Mouse (Mus musculus): ENCODE measurements around the gene Lck. TPM values are rescaled to one million over a fixed set of nuclear protein-coding genes. Genes with fewer than 3 reads are reported as not detected.

The Lck gene
- total and polyA plus RNA-seq, 3 experiments: 67.2 to 138 (median 70.0) TPM

DNA sequence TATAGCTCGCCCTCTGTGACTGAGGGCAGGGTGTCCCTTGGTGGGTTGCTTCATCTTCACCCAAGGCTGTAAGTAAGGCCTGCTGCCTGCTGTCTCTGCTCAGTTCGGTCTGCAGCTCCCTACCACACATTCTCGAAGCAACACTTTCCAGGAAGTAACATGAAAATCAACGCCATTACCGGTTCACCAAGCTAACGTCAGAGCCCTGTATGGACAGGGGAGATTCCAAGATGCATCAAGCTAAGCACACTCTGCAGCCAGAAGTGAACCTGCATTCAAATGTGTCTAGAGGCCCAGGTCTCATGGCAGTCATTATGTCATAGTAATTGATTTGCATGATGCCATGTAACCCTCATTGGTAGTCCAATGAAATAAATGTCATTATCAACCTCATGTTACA lies 3.4 kb downstream of the Lck start (continued):
- TF ChIP-seq NELFE (IDR thresholded peaks at IDR 0.05; ENCODE audit: low read depth, low read length) (peak; percentile 51; the same call in 1 of the 2 replicates), POLR2AphosphoS2 (IDR thresholded peaks at IDR 0.05; ENCODE audit: low read depth, low read length) (no peak), TCF12 (IDR thresholded peaks at IDR 0.05; ENCODE audit: low read depth, low read length) (no peak; the same call in 1 of the 2 replicates)

DNA sequence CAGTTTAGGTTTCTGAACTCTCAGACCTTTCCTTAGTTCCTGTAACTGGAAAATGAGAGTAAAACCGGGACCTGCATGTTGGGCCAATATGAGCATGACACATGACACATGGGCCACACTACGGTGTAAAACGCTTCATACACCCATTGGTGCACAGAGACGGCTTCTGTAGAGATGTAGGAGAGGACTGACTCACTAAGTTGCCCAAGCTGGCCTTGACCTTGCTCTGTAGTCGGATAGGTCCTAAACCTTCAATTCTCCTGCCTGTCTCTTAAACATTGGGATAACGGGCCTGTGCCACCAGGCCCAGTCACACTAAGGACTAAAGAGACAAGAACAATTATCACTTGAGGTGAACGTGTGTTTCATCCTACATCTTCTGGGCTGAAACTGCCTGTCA lies 5.1 kb downstream of the Lck start:
- Histone ChIP-seq H3K27me3 (replicated peaks) (no peaks in the 10 kb centered on the region), H3K79me2 (replicated peaks; ENCODE audit: control insufficient read depth, extremely low read depth, insufficient read depth, poor library complexity, severe bottlenecking) (no peaks in the 10 kb centered on the region), H3K4me2 (ENCODE audit: insufficient read depth, low read depth, poor library complexity, severe bottlenecking) (no peak overlapping the region), H3K9ac (ENCODE audit: insufficient read depth, low read depth) (no peak overlapping the region), H3K27ac (ENCODE audit: insufficient read depth, low read depth) (no peak overlapping the region), H3K36me3 (replicated peaks in 1 of 2; ENCODE audit: control insufficient read depth in 1 of 2, insufficient read depth in 1 of 2, low read length in 1 of 2) (no peaks in the 10 kb centered on the region), H3K9me3 (replicated peaks; ENCODE audit: low read length) (no peaks in the 10 kb centered on the region), H3K4me3 (replicated peaks in 1 of 3; ENCODE audit: low read depth in 2 of 3, low read length in 2 of 3, poor library complexity in 1 of 3) (no peak overlapping the region), H3K4me1 (ENCODE audit: control insufficient read depth in 1 of 2, insufficient read depth in 2 of 2) (peaks cover 11 to 50% of the 10 kb centered on the region in 2 experiments)
- in situ Hi-C loops (cut with MboI; ENCODE audit: low pct_ligation_motif_present, low pct_unique_long_range_greater_than_20kb, low sequenced_read_pairs) (no loop called here), dilution Hi-C loops (cut with MboI; ENCODE audit: extremely low pct_ligation_motif_present, extremely low pct_unique_long_range_greater_than_20kb, low sequenced_read_pairs) (no loop called here)
- TF ChIP-seq MAZ (IDR thresholded peaks at IDR 0.05; ENCODE audit: low read depth, low read length): no peak
- no peak for TF ChIP-seq KAT2A (IDR thresholded peaks at IDR 0.05; ENCODE audit: insufficient replicate concordance, low read length)
- no peak for DNase-seq (ENCODE audit: extremely low read depth)

- Histone ChIP-seq H3K27ac (ENCODE audit: insufficient read depth, low read depth) (no peak overlapping the region), H3K4me3 (replicated peaks in 1 of 3; ENCODE audit: low read depth in 2 of 3, low read length in 2 of 3, poor library complexity in 1 of 3) (no peak overlapping the region), H3K79me2 (replicated peaks; ENCODE audit: control insufficient read depth, extremely low read depth, insufficient read depth, poor library complexity, severe bottlenecking) (no peaks in the 10 kb centered on the region), H3K4me1 (ENCODE audit: control insufficient read depth in 1 of 2, insufficient read depth in 2 of 2) (peaks cover 4 to 18% of the 10 kb centered on the region in 2 experiments), H3K9me3 (replicated peaks; ENCODE audit: low read length) (no peaks in the 10 kb centered on the region), H3K27me3 (replicated peaks) (no peaks in the 10 kb centered on the region), H3K36me3 (replicated peaks in 1 of 2; ENCODE audit: control insufficient read depth in 1 of 2, insufficient read depth in 1 of 2, low read length in 1 of 2) (no peaks in the 10 kb centered on the region), H3K4me2 (ENCODE audit: insufficient read depth, low read depth, poor library complexity, severe bottlenecking) (no peak overlapping the region), H3K9ac (ENCODE audit: insufficient read depth, low read depth) (no peak overlapping the region)
- in situ Hi-C loops (cut with MboI; ENCODE audit: low pct_ligation_motif_present, low pct_unique_long_range_greater_than_20kb, low sequenced_read_pairs) (no loop called here), dilution Hi-C loops (cut with MboI; ENCODE audit: extremely low pct_ligation_motif_present, extremely low pct_unique_long_range_greater_than_20kb, low sequenced_read_pairs) (no loop called here)
- DNase-seq (ENCODE audit: extremely low read depth): no peak
- TF ChIP-seq ETS1 (conservative IDR thresholded peaks at IDR 0.05; ENCODE audit: low read depth, low read length): no peak
- no peak for TF ChIP-seq ZKSCAN1 (IDR thresholded peaks at IDR 0.05; ENCODE audit: borderline replicate concordance, low read depth, low read length)
- no peak for TF ChIP-seq HCFC1 (IDR thresholded peaks at IDR 0.05; ENCODE audit: low read depth, low read length)
- TF ChIP-seq EP300 (IDR thresholded peaks at IDR 0.05; ENCODE audit: low read length): no peak
- TF ChIP-seq UBTF (IDR thresholded peaks at IDR 0.05; ENCODE audit: low read depth, low read length): no peak
Observed at GRCm38 (mm10) chr4:129565139-129565538, 8.3 kb downstream of the Lck start.

DNA sequence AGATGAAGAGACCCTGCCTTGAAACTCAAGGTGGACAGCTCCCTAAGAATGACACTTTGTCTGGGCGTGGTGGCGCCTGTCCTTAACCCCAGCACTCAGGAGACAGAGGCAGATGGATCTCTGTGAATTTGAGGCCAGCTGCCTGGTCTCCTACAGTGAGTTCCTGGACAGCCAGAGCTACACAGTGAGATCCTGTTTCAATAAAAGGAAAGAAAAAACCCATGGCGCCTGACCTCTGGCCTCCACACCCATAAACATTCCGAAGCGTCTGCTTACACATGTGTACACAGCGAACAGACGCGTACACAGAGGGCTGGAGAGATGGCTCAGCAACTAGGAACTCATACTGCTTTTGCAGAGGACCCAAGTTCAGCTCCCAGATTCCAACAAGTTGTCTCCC lies 9.7 kb downstream of the Lck start:
- H3K4me2 ChIP-seq (ENCODE audit: insufficient read depth, low read depth, poor library complexity, severe bottlenecking): no peak overlapping the region
- H3K79me2 ChIP-seq (replicated peaks; ENCODE audit: control insufficient read depth, extremely low read depth, insufficient read depth, poor library complexity, severe bottlenecking): no peaks in the 10 kb centered on the region
- no peaks in the 10 kb centered on the region for H3K9me3 ChIP-seq (replicated peaks; ENCODE audit: low read length)
- no peak overlapping the region for H3K27ac ChIP-seq (ENCODE audit: insufficient read depth, low read depth)
- no peak overlapping the region for H3K9ac ChIP-seq (ENCODE audit: insufficient read depth, low read depth)
- peaks cover 0 to 9% of the 10 kb centered on the region in 2 experiments; a peak in 2 of 4 replicates for H3K4me1 ChIP-seq (ENCODE audit: control insufficient read depth in 1 of 2, insufficient read depth in 2 of 2)
- no peaks in the 10 kb centered on the region for H3K36me3 ChIP-seq (replicated peaks in 1 of 2; ENCODE audit: control insufficient read depth in 1 of 2, insufficient read depth in 1 of 2, low read length in 1 of 2)
- DNase-seq (ENCODE audit: extremely low read depth): no peak
- no peak overlapping the region for H3K4me3 ChIP-seq (replicated peaks in 1 of 3; ENCODE audit: low read depth in 2 of 3, low read length in 2 of 3, poor library complexity in 1 of 3)
- dilution Hi-C loops (cut with MboI; ENCODE audit: extremely low pct_ligation_motif_present, extremely low pct_unique_long_range_greater_than_20kb, low sequenced_read_pairs): no loop called here
- in situ Hi-C loops (cut with MboI; ENCODE audit: low pct_ligation_motif_present, low pct_unique_long_range_greater_than_20kb, low sequenced_read_pairs): no loop called here
- H3K27me3 ChIP-seq (replicated peaks): no peaks in the 10 kb centered on the region
- TF ChIP-seq RAD21 (IDR thresholded peaks at IDR 0.05; ENCODE audit: low read depth, low read length) (no peak), TBP (conservative IDR thresholded peaks at IDR 0.05; ENCODE audit: low read depth, low read length) (no peak), KAT2A (IDR thresholded peaks at IDR 0.05; ENCODE audit: insufficient replicate concordance, low read length) (no peak), CTCF (conservative IDR thresholded peaks at IDR 0.05 in 1 of 2, IDR thresholded peaks at IDR 0.05 in 1 of 2; ENCODE audit: low read depth in 2 of 2, low read length in 2 of 2) (no peak), TCF12 (IDR thresholded peaks at IDR 0.05; ENCODE audit: low read depth, low read length) (no peak), IRF4 (IDR thresholded peaks at IDR 0.05; ENCODE audit: low read depth, low read length) (no peak), EP300 (IDR thresholded peaks at IDR 0.05; ENCODE audit: low read length) (no peak), CHD2 (IDR thresholded peaks at IDR 0.05; ENCODE audit: low read length) (no peak), ETS1 (conservative IDR thresholded peaks at IDR 0.05; ENCODE audit: low read depth, low read length) (no peak), SMC3 (IDR thresholded peaks at IDR 0.05; ENCODE audit: low read depth, low read length) (no peak), JUN (IDR thresholded peaks at IDR 0.05; ENCODE audit: insufficient read depth, low read depth, low read length) (no peak), POLR2AphosphoS2 (IDR thresholded peaks at IDR 0.05; ENCODE audit: low read depth, low read length) (no peak), BHLHE40 (IDR thresholded peaks at IDR 0.05; ENCODE audit: low read depth, low read length) (no peak), USF2 (conservative IDR thresholded peaks at IDR 0.05; ENCODE audit: low read depth, low read length) (no peak), ZKSCAN1 (IDR thresholded peaks at IDR 0.05; ENCODE audit: borderline replicate concordance, low read depth, low read length) (no peak), MYC (IDR thresholded peaks at IDR 0.05; ENCODE audit: low read depth, low read length) (no peak), MAFK (IDR thresholded peaks at IDR 0.05; ENCODE audit: insufficient replicate concordance, low read length) (no peak)
